Mouse (Mus musculus) MEL (cell line): Measurements from ENCODE around the gene Ankrd28. TPM values are rescaled to one million over a fixed set of nuclear protein-coding genes. Genes with fewer than 3 reads are reported as not detected.
A peak's percentile ranks its signal among the peaks of the same experiment; 100 is the strongest.

Experiments
- DNase-seq: peaks from one replicate; pipeline ENCODE4 v3.0.0; 2011; ENCODE audit warnings: low read depth, low spot score
- H3K27ac ChIP-seq: 2 replicates; pipeline ENCODE4 v1.5.1; 2012; ENCODE audit warnings: low read depth, mild to moderate bottlenecking, control low read depth, low read length, moderate library complexity; ENCODE audit not compliant: control insufficient read depth
- H3K27me3 ChIP-seq, 2 experiments: fragments of 150-350 bp in 1 of 2; sonication (generic) in 1 of 2; 2 replicates each; pipeline ENCODE4 v1.6.1; 2012; ENCODE audit warnings: low read length in 2 of 2, mild to moderate bottlenecking in 2 of 2, improper control_type of control experiment in 1 of 2, moderate library complexity in 1 of 2; ENCODE audit not compliant: insufficient read depth in 2 of 2, control insufficient read depth in 1 of 2
- H3K36me3 ChIP-seq, 2 experiments: 2 replicates each; pipeline ENCODE4 v1.6.1; 2012 to 2014; ENCODE audit warnings: low read length in 2 of 2, improper control_type of control experiment in 1 of 2, inconsistent platforms in 1 of 2, mild to moderate bottlenecking in 1 of 2; ENCODE audit not compliant: insufficient read depth in 2 of 2, control insufficient read depth in 1 of 2
- H3K4me1 ChIP-seq, 2 experiments: fragments of 150-350 bp in 1 of 2; sonication (generic) in 1 of 2; 2 replicates each; pipeline ENCODE4 v1.6.1; 2012; ENCODE audit warnings: low read length in 2 of 2, improper control_type of control experiment in 1 of 2, mild to moderate bottlenecking in 1 of 2; ENCODE audit not compliant: insufficient read depth in 2 of 2, control insufficient read depth in 1 of 2
- H3K4me3 ChIP-seq, 2 experiments: fragments of 150-350 bp in 1 of 2; sonication (generic) in 1 of 2; 2 replicates each; pipeline ENCODE4 v1.5.1; 2012; ENCODE audit warnings: low read depth in 2 of 2, low read length in 2 of 2, mild to moderate bottlenecking in 2 of 2, moderate library complexity in 2 of 2, control low read depth in 1 of 2, improper control_type of control experiment in 1 of 2; ENCODE audit not compliant: control insufficient read depth in 1 of 2, insufficient read depth in 1 of 2
- H3K79me2 ChIP-seq: 2 replicates; pipeline ENCODE4 v1.6.1; 2012; ENCODE audit warnings: mild to moderate bottlenecking, low read length, moderate library complexity; ENCODE audit not compliant: control insufficient read depth, poor library complexity, insufficient read depth
- H3K9ac ChIP-seq: 2 replicates; pipeline ENCODE4 v1.6.1; 2012; ENCODE audit warnings: low read depth, mild to moderate bottlenecking, control low read depth, low read length, moderate library complexity; ENCODE audit not compliant: control insufficient read depth, poor library complexity, severe bottlenecking
- H3K9me3 ChIP-seq: fragments of 150-350 bp; sonication (generic); replicated peaks from 2 replicates; pipeline ENCODE4 v1.6.1; 2012; ENCODE audit warnings: mild to moderate bottlenecking, low read length, improper control_type of control experiment, moderate library complexity; ENCODE audit not compliant: insufficient read depth
- CHD1 ChIP-seq: IDR thresholded peaks from 2 replicates; pipeline ENCODE4 v1.6.1; 2012; ENCODE audit warnings: low read depth, mild to moderate bottlenecking, inconsistent platforms, low read length, improper control_type of control experiment
- CHD2 ChIP-seq: IDR thresholded peaks from 2 replicates; pipeline ENCODE4 v1.6.1; 2011; ENCODE audit warnings: low read length, improper control_type of control experiment
- EP300 ChIP-seq, 2 experiments: IDR thresholded peaks; 2 replicates each; pipeline ENCODE4 v1.6.1; 2011; ENCODE audit warnings: improper control_type of control experiment in 2 of 2, low read length in 2 of 2, low read depth in 1 of 2, mild to moderate bottlenecking in 1 of 2
- HCFC1 ChIP-seq: IDR thresholded peaks from 2 replicates; pipeline ENCODE4 v1.6.1; 2012; ENCODE audit warnings: low read depth, mild to moderate bottlenecking, inconsistent platforms, low read length, improper control_type of control experiment, moderate library complexity
- JUND ChIP-seq: IDR thresholded peaks from 2 replicates; pipeline ENCODE4 v1.6.1; 2011; ENCODE audit warnings: low read depth, mild to moderate bottlenecking, improper control_type of control experiment, low read length
- KAT2A ChIP-seq: conservative IDR thresholded peaks from 2 replicates; pipeline ENCODE4 v1.6.1; 2012; ENCODE audit warnings: low read depth, low read length, improper control_type of control experiment, inconsistent platforms
- MAFK ChIP-seq: IDR thresholded peaks from 2 replicates; pipeline ENCODE4 v1.6.1; 2011; ENCODE audit warnings: low read depth, mild to moderate bottlenecking, low read length, improper control_type of control experiment, borderline replicate concordance
- MAX ChIP-seq: IDR thresholded peaks from 2 replicates; pipeline ENCODE4 v1.6.1; 2011; ENCODE audit warnings: low read length, improper control_type of control experiment
- MAZ ChIP-seq: IDR thresholded peaks from 2 replicates; pipeline ENCODE4 v1.6.1; 2012; ENCODE audit warnings: low read depth, mild to moderate bottlenecking, inconsistent platforms, low read length, improper control_type of control experiment
- MEF2A ChIP-seq: IDR thresholded peaks from 2 replicates; pipeline ENCODE4 v1.6.1; 2014; ENCODE audit warnings: low read depth, mild to moderate bottlenecking, inconsistent platforms, low read length, improper control_type of control experiment; ENCODE audit not compliant: poor library complexity, insufficient replicate concordance, severe bottlenecking; ENCODE audit errors: extremely low read depth
- MXI1 ChIP-seq: IDR thresholded peaks from 2 replicates; pipeline ENCODE4 v1.6.1; 2011; ENCODE audit warnings: mild to moderate bottlenecking, low read depth, low read length, improper control_type of control experiment
- MYB ChIP-seq: IDR thresholded peaks from 2 replicates; pipeline ENCODE4 v1.6.1; 2011; ENCODE audit warnings: mild to moderate bottlenecking, low read depth, low read length, improper control_type of control experiment
- NRF1 ChIP-seq: IDR thresholded peaks from 2 replicates; pipeline ENCODE4 v1.6.1; 2014; ENCODE audit warnings: low read depth, mild to moderate bottlenecking, inconsistent platforms, low read length, improper control_type of control experiment, moderate library complexity; ENCODE audit not compliant: poor library complexity, insufficient read depth, severe bottlenecking
- RAD21 ChIP-seq: IDR thresholded peaks from 2 replicates; pipeline ENCODE4 v1.6.1; 2011; ENCODE audit warnings: mild to moderate bottlenecking, low read depth, low read length, improper control_type of control experiment
- RCOR1 ChIP-seq: IDR thresholded peaks from 2 replicates; pipeline ENCODE4 v1.6.1; 2012; ENCODE audit warnings: low read depth, mild to moderate bottlenecking, inconsistent platforms, low read length, improper control_type of control experiment
- SMC3 ChIP-seq: IDR thresholded peaks from 2 replicates; pipeline ENCODE4 v1.6.1; 2011; ENCODE audit warnings: low read depth, low read length, improper control_type of control experiment
- TAL1 ChIP-seq: IDR thresholded peaks from 2 replicates; pipeline ENCODE4 v1.6.1; 2012; ENCODE audit warnings: mild to moderate bottlenecking, inconsistent platforms, low read length, moderate library complexity, mixed read lengths
- TBP ChIP-seq: IDR thresholded peaks from 2 replicates; pipeline ENCODE4 v1.8.0; 2011; ENCODE audit warnings: low read depth, low read length, improper control_type of control experiment
- USF1 ChIP-seq: IDR thresholded peaks from 2 replicates; pipeline ENCODE4 v1.6.1; 2014; ENCODE audit warnings: low read depth, mild to moderate bottlenecking, inconsistent platforms, low read length, improper control_type of control experiment, moderate library complexity
- USF2 ChIP-seq, 2 experiments: IDR thresholded peaks; 2 replicates each; pipeline ENCODE4 v1.6.1; 2011 to 2012; ENCODE audit warnings: improper control_type of control experiment in 2 of 2, low read length in 2 of 2, borderline replicate concordance in 1 of 2, inconsistent platforms in 1 of 2, low read depth in 1 of 2, mild to moderate bottlenecking in 1 of 2; ENCODE audit not compliant: insufficient read depth in 1 of 2
- ZC3H11A ChIP-seq: IDR thresholded peaks from 2 replicates; pipeline ENCODE4 v1.6.1; 2012; ENCODE audit warnings: low read depth, mild to moderate bottlenecking, inconsistent platforms, low read length, improper control_type of control experiment
- ZNF384 ChIP-seq: IDR thresholded peaks from 2 replicates; pipeline ENCODE4 v1.6.1; 2012; ENCODE audit warnings: low read depth, mild to moderate bottlenecking, inconsistent platforms, low read length, improper control_type of control experiment
- polyA plus RNA-seq, 2 experiments: library from polyadenylated mRNA; stranded (reverse) in 1 of 2; unstranded in 1 of 2; fragments of >175 nt in 1 of 2; fragments of >200 nt in 1 of 2; gene quantifications; 2 replicates each; pipeline versions ENCODE4 v1.2.1 to v1.2.4; 2012; ENCODE audit warnings: low replicate concordance in 2 of 2, low read depth in 1 of 2; ENCODE audit not compliant: insufficient read length in 2 of 2, insufficient read depth in 1 of 2, missing spikeins in 1 of 2
- total RNA-seq: library from RNA; depleted of rRNA; stranded (reverse); fragments of 300-350 nt; gene quantifications from 2 replicates; pipeline ENCODE4 v1.2.3, GENCODE M21; 2012

Ankrd28 gene
- total and polyA plus RNA-seq, 3 experiments: 32.5 to 41.2 (median 38.8) TPM

GRCm38 (mm10) chr14:31809942-31810341 is 20.5 kb downstream of the Ankrd28 start:
- Histone ChIP-seq H3K27me3 (no peaks in the 10 kb centered on the region), H3K9me3 (no peaks in the 10 kb centered on the region), H3K4me1 (no peaks in the 10 kb centered on the region), H3K4me3 (no peak overlapping the region), H3K27ac (no peak overlapping the region), H3K9ac (no peak overlapping the region), H3K79me2 (peaks cover 4% of the 10 kb centered on the region; the same call in 1 of the 2 replicates), H3K36me3 (peaks cover 0 to 2% of the 10 kb centered on the region in 2 experiments; a peak in 1 of 4 replicates)
- TF ChIP-seq TAL1 (no peak), RCOR1 (peak; percentile 86)
- no peak for DNase-seq

DNA sequence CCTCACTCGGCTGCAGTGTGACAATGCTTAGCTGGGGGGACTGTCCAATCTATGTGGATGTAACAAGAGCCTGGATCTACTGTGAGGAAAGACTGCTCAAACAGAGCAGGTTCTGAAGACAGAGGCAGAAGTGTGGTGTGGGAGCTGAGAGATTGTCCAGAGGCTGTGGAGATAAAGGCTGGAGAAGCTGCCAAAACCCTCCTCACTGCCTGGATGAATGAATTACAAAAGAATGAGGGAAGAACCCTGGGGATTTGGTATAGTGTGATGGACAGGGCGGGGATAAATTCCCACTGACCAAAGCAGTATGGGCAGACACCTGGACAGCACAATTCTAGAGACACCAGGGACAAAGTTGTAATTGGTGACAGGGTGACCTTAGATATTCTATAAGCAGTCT is 26.7 kb downstream of the Ankrd28 start:
- H3K9ac ChIP-seq: no peak overlapping the region
- peaks cover 8% of the 10 kb centered on the region; the same call in 1 of the 2 replicates for H3K79me2 ChIP-seq
- H3K36me3 ChIP-seq: peaks cover 0 to 2% of the 10 kb centered on the region in 2 experiments; a peak in 1 of 4 replicates
- no peak overlapping the region for H3K27ac ChIP-seq
- H3K4me3 ChIP-seq: no peak overlapping the region
- H3K4me1 ChIP-seq: no peaks in the 10 kb centered on the region
- peak; percentile 29 for DNase-seq
- no peaks in the 10 kb centered on the region for H3K27me3 ChIP-seq
- no peaks in the 10 kb centered on the region for H3K9me3 ChIP-seq
- no peak for TF ChIP-seq MEF2A
- no peak for TF ChIP-seq MXI1
- no peak for TF ChIP-seq SMC3
- TF ChIP-seq ZC3H11A: no peak
- TF ChIP-seq USF1: no peak
- TF ChIP-seq MAFK: no peak
- TF ChIP-seq JUND: no peak
- no peak for TF ChIP-seq USF2 (IDR thresholded peaks at IDR 0.05; ENCODE audit: borderline replicate concordance in 1 of 2, insufficient read depth in 1 of 2, low read depth in 1 of 2, low read length in 2 of 2)
- no peak for TF ChIP-seq ZNF384
- TF ChIP-seq CHD1: no peak
- TF ChIP-seq MYB: no peak
- TF ChIP-seq MAZ: no peak

GRCm38 (mm10) chr14:31800976-31801375 is 29.5 kb downstream of the Ankrd28 start:
- Histone ChIP-seq H3K9ac (no peak overlapping the region), H3K27me3 (no peaks in the 10 kb centered on the region), H3K4me1 (peaks cover 0 to 4% of the 10 kb centered on the region in 2 experiments; a peak in 2 of 4 replicates), H3K27ac (no peak overlapping the region), H3K9me3 (no peaks in the 10 kb centered on the region), H3K4me3 (no peak overlapping the region), H3K36me3 (peaks cover 0 to 8% of the 10 kb centered on the region in 2 experiments; a peak in 2 of 4 replicates), H3K79me2 (peaks cover 9% of the 10 kb centered on the region; the same call in 1 of the 2 replicates)
- no peak for DNase-seq
- TF ChIP-seq HCFC1 (no peak), RCOR1 (no peak), JUND (no peak), SMC3 (no peak), EP300 (IDR thresholded peaks at IDR 0.05; ENCODE audit: low read depth in 1 of 2, low read length in 2 of 2) (no peak), RAD21 (no peak), TBP (no peak), MAX (no peak), KAT2A (no peak), NRF1 (no peak), MAZ (no peak), TAL1 (no peak), MAFK (no peak), USF1 (no peak), CHD2 (no peak), ZNF384 (no peak), USF2 (IDR thresholded peaks at IDR 0.05; ENCODE audit: borderline replicate concordance in 1 of 2, insufficient read depth in 1 of 2, low read depth in 1 of 2, low read length in 2 of 2) (no peak)
